ENCODE assay signal across 8 mouse cellular contexts in genomic region chr14:45317921-45318411, GRCm38 (mm10). TPM values are rescaled to one million over a fixed set of nuclear protein-coding genes. Genes with fewer than 3 reads are reported as not detected.
DNase-seq lines count a peak whose midpoint lies in the region; ATAC-seq lines count a peak whose summit lies in the region.

No protein-coding gene starts in this region.

- H3K4me3 ChIP-seq in hindbrain, embryonic 11.5 days (ENCODE audit: low read depth, low read length): peak overlapping the region; percentile 91
- H3K4me3 ChIP-seq in lung, embryonic 16.5 days (ENCODE audit: low read length): peak overlapping the region; percentile 81

- no peaks in the 10 kb centered on the region for H3K36me3 ChIP-seq in hindbrain, embryonic 11.5 days (ENCODE audit: control insufficient read depth, insufficient read depth, low read length)
- no peaks in the 10 kb centered on the region for H3K36me3 ChIP-seq in lung, embryonic 16.5 days (ENCODE audit: control insufficient read depth, insufficient read depth, low read length)

- H3K9me3 ChIP-seq in hindbrain, embryonic 11.5 days (ENCODE audit: control insufficient read depth, low read length): no peaks in the 10 kb centered on the region
- no peaks in the 10 kb centered on the region for H3K9me3 ChIP-seq in lung, embryonic 16.5 days (ENCODE audit: control insufficient read depth, low read length)

- under 1% methylated on average over 33 of the region's 38 CpGs for WGBS in hindbrain, embryonic 11.5 days
- WGBS in lung, embryonic 16.5 days: under 1% methylated on average over 36 of the region's 38 CpGs

- H3K9ac ChIP-seq in hindbrain, embryonic 11.5 days (ENCODE audit: low read depth, low read length): peak overlapping the region; percentile 91
- H3K9ac ChIP-seq in lung, embryonic 16.5 days (ENCODE audit: low read length): peak overlapping the region; percentile 87

- no peaks in the 10 kb centered on the region for H3K27me3 ChIP-seq in hindbrain, embryonic 11.5 days (ENCODE audit: control insufficient read depth, insufficient read depth, low read length)
- no peaks in the 10 kb centered on the region for H3K27me3 ChIP-seq in lung, embryonic 16.5 days (ENCODE audit: control insufficient read depth, insufficient read depth, low read depth, low read length)

- H3K4me1 ChIP-seq in hindbrain, embryonic 11.5 days (replicated peaks; ENCODE audit: control insufficient read depth, insufficient read depth, low read length): no peaks in the 10 kb centered on the region
- H3K4me1 ChIP-seq in lung, embryonic 16.5 days (replicated peaks; ENCODE audit: control insufficient read depth, insufficient read depth, low read length): peaks cover 16% of the 10 kb centered on the region

- intact Hi-C loops in left cerebral cortex, postnatal 10 days (cut with DNase I): no loop called here

- DNase-seq in cerebellum, postnatal 25 days: no peak
- peak; percentile 35 for DNase-seq in thymus, postnatal 25 days
- no peak for DNase-seq in thymus, adult 18-20 months
- peak; percentile 62 for DNase-seq in hindbrain, embryonic 11.5 days (ENCODE audit: low spot score)
- DNase-seq in right cerebral cortex, postnatal 4 days: peak; percentile 62
- DNase-seq in left cerebral cortex, postnatal 10 days (ENCODE audit: extremely low spot score in 1 of 2, low spot score in 2 of 2): no peak

- peak overlapping the region; percentile 82 for H3K27ac ChIP-seq in hindbrain, embryonic 11.5 days (ENCODE audit: low read depth, low read length)
- H3K27ac ChIP-seq in lung, embryonic 16.5 days (ENCODE audit: low read length): peak overlapping the region; percentile 88

- peak overlapping the region; percentile 82 for H3K4me2 ChIP-seq in hindbrain, embryonic 11.5 days (replicated peaks; ENCODE audit: low read depth, low read length)
- H3K4me2 ChIP-seq in lung, embryonic 16.5 days (ENCODE audit: low read depth, low read length): peak overlapping the region; percentile 84

- peak; percentile 16 for ATAC-seq in cerebellum, adult (ENCODE audit: insufficient number of reproducible peaks, low FRiP score, low TSS enrichment)
- peak; percentile 84; the same call in 1 of the 2 replicates for ATAC-seq in hindbrain, embryonic 11.5 days (ENCODE audit: low FRiP score)
- peak; percentile 4; the same call in 1 of the 2 replicates for ATAC-seq in lung, embryonic 16.5 days (ENCODE audit: low read depth)

RNA-seq across cellular contexts. Expression of gene Ero1l, which starts 0.6 kb away (rescaled TPM):
- 32.2 and 33.9 TPM in 2 replicates for polyA plus RNA-seq in hindbrain, embryonic 11.5 days (2014; fragmentation: Nextera tagmentation; extraction: Ambion mirVana)
- polyA plus RNA-seq in lung, embryonic 16.5 days (2015; fragmentation: Nextera tagmentation; extraction: Ambion mirVana): 29.8 and 31.1 TPM in 2 replicates
- total RNA-seq in left cerebral cortex, postnatal 10 days (2021): 10 to 100 TPM; 25.6 to 29.0 TPM

RNA-seq across cellular contexts. Expression of gene Psmc6, which starts 11.6 kb away (rescaled TPM):
- 253 and 263 TPM in 2 replicates for polyA plus RNA-seq in hindbrain, embryonic 11.5 days (2014; fragmentation: Nextera tagmentation; extraction: Ambion mirVana)
- 147 and 150 TPM in 2 replicates for polyA plus RNA-seq in lung, embryonic 16.5 days (2015; fragmentation: Nextera tagmentation; extraction: Ambion mirVana)
- total RNA-seq in left cerebral cortex, postnatal 10 days (2021): 100 to 1,000 TPM; 109 to 111 TPM

RNA-seq across cellular contexts. Expression of gene Styx, which starts 32.9 kb away (rescaled TPM):
- 35.2 and 51.6 TPM in 2 replicates for polyA plus RNA-seq in hindbrain, embryonic 11.5 days (2014; fragmentation: Nextera tagmentation; extraction: Ambion mirVana)
- 57.5 and 61.9 TPM in 2 replicates for polyA plus RNA-seq in lung, embryonic 16.5 days (2015; fragmentation: Nextera tagmentation; extraction: Ambion mirVana)
- 10 to 100 TPM; 15.2 to 22.0 TPM for total RNA-seq in left cerebral cortex, postnatal 10 days (2021)

Comparison
In these comparisons a context has a peak if more than half of its experiments do, and no peak if none do; other contexts are left out.
1. DNase-seq: peak in thymus, postnatal 25 days (single experiment), hindbrain, embryonic 11.5 days (single experiment) and right cerebral cortex, postnatal 4 days (single experiment); none in cerebellum, postnatal 25 days (0 of 2), thymus, adult 18-20 months (0 of 2) and left cerebral cortex, postnatal 10 days (0 of 2).
2. ATAC-seq: peak in every context shown above with its lines; median percentile 84 in hindbrain, embryonic 11.5 days; 16 in cerebellum, adult; 4 in lung, embryonic 16.5 days.